Mouse (Mus musculus) kidney, adult 2 months (tissue): ENCODE measurements around the gene Cep89. TPM values are rescaled to one million over a fixed set of nuclear protein-coding genes. Genes with fewer than 3 reads are reported as not detected.

Experiments
- DNase-seq: peaks from one replicate; pipeline ENCODE4 v3.0.0; 2021
- H3K27ac ChIP-seq: fragments of 200-500 bp; 2 replicates; pipeline ENCODE4 v1.5.1; 2012; ENCODE audit warnings: low read depth, low read length, control low read depth, inconsistent platforms; ENCODE audit not compliant: insufficient read depth
- H3K27me3 ChIP-seq: fragments of 200-500 bp; replicated peaks from 2 replicates; pipeline ENCODE4 v1.6.1; 2012; ENCODE audit warnings: mild to moderate bottlenecking, moderate library complexity, low read length, inconsistent platforms; ENCODE audit not compliant: control insufficient read depth, insufficient read depth
- H3K36me3 ChIP-seq: fragments of 200-500 bp; 2 replicates; pipeline ENCODE4 v1.6.1; 2012; ENCODE audit warnings: mild to moderate bottlenecking, moderate library complexity, low read length, inconsistent platforms; ENCODE audit not compliant: control insufficient read depth, insufficient read depth
- H3K4me1 ChIP-seq: fragments of 200-500 bp; 2 replicates; pipeline ENCODE4 v1.6.1; 2011; ENCODE audit warnings: low read length; ENCODE audit not compliant: control insufficient read depth, insufficient read depth
- H3K4me3 ChIP-seq: fragments of 200-500 bp; 2 replicates; pipeline ENCODE4 v1.5.1; 2011; ENCODE audit warnings: mild to moderate bottlenecking, low read depth, low read length, control low read depth; ENCODE audit not compliant: insufficient read depth
- CTCF ChIP-seq: fragments of 200-500 bp; conservative IDR thresholded peaks from 2 replicates; pipeline ENCODE4 v1.5.1; 2011; ENCODE audit warnings: low read depth, mild to moderate bottlenecking, control low read depth, low read length, moderate library complexity, mixed read lengths; ENCODE audit not compliant: insufficient read depth, insufficient read length
- POLR2A ChIP-seq: fragments of 200-500 bp; IDR thresholded peaks from one replicate; pipeline ENCODE4 v1.6.1; 2011; ENCODE audit warnings: low read depth, low read length, control low read depth
- WGBS: fragments of 180-500 bp; shearing (Covaris S2); methylation state at CpG from one replicate; pipeline ENCODE4 v1.1.7; 2018; 5-methylcytosine and 5-hydroxymethylcytosine counted together
- polyA plus RNA-seq: library from polyadenylated mRNA; depleted of rRNA; stranded (reverse); fragments of >200 nt; gene quantifications from 2 replicates; pipeline ENCODE4 v1.2.3, GENCODE M21; 2012

Cep89 gene
- polyA plus RNA-seq, 1 experiment = 29.5 TPM

- WGBS = 45% methylated on average over 16 of the region's 16 CpGs
- H3K27ac ChIP-seq = peak overlapping the region; percentile 73
- peaks cover 13% of the 10 kb centered on the region; the same call in 1 of the 2 replicates for H3K4me1 ChIP-seq
- no peaks in the 10 kb centered on the region for H3K36me3 ChIP-seq
- no peak overlapping the region for H3K4me3 ChIP-seq
- DNase-seq = peak; percentile 81
- no peaks in the 10 kb centered on the region for H3K27me3 ChIP-seq
- TF ChIP-seq POLR2A = no peak
- TF ChIP-seq CTCF = no peak
These were observed 23.5 kb upstream of the Cep89 start for GRCm38 (mm10) chr7:35373146-35373989.

- WGBS = 67% methylated on average over 7 of the region's 7 CpGs
- H3K27me3 ChIP-seq = no peaks in the 10 kb centered on the region
- H3K36me3 ChIP-seq = no peaks in the 10 kb centered on the region
- no peak for TF ChIP-seq POLR2A
- TF ChIP-seq CTCF = no peak
- H3K4me1 ChIP-seq = peaks cover 13% of the 10 kb centered on the region; the same call in 1 of the 2 replicates
- no peak overlapping the region for H3K4me3 ChIP-seq
- DNase-seq = peak; percentile 58
- H3K27ac ChIP-seq = peak overlapping the region; percentile 73
These were observed 22.6 kb upstream of the Cep89 start for GRCm38 (mm10) chr7:35374265-35374664.

GRCm38 (mm10) chr7:35376623-35377022 is 20.2 kb upstream of the Cep89 start:
- peaks cover 13% of the 10 kb centered on the region; the same call in 1 of the 2 replicates for H3K4me1 ChIP-seq
- H3K27me3 ChIP-seq = no peaks in the 10 kb centered on the region
- 57% methylated on average over 9 of the region's 9 CpGs for WGBS
- H3K36me3 ChIP-seq = no peaks in the 10 kb centered on the region
- DNase-seq = peak; percentile 71
- peak overlapping the region; percentile 10; the same call in 1 of the 2 replicates for H3K27ac ChIP-seq
- no peak overlapping the region for H3K4me3 ChIP-seq
- no peak for TF ChIP-seq CTCF
- no peak for TF ChIP-seq POLR2A

GRCm38 (mm10) chr7:35379492-35380119 is 17.2 kb upstream of the Cep89 start:
- no peak for TF ChIP-seq CTCF
- no peak for TF ChIP-seq POLR2A
- no peak overlapping the region for H3K4me3 ChIP-seq
- H3K4me1 ChIP-seq = 0 out of 2 replicates have a peak, but pooled peaks cover 3% of the 10 kb centered on the region
- H3K27ac ChIP-seq = no peak overlapping the region
- no peaks in the 10 kb centered on the region for H3K36me3 ChIP-seq
- no peaks in the 10 kb centered on the region for H3K27me3 ChIP-seq
- WGBS = 71% methylated on average over 16 of the region's 16 CpGs
- DNase-seq = no peak

- 85% methylated on average over 8 of the region's 8 CpGs for WGBS
- 0 out of 2 replicates have a peak, but pooled peaks cover 3% of the 10 kb centered on the region for H3K4me1 ChIP-seq
- no peak overlapping the region for H3K27ac ChIP-seq
- no peaks in the 10 kb centered on the region for H3K27me3 ChIP-seq
- TF ChIP-seq CTCF (no peak), POLR2A (no peak)
- DNase-seq = no peak
- H3K36me3 ChIP-seq = no peaks in the 10 kb centered on the region
- no peak overlapping the region for H3K4me3 ChIP-seq
These were observed 16.5 kb upstream of the Cep89 start for GRCm38 (mm10) chr7:35380351-35380750.

GRCm38 (mm10) chr7:35381861-35382260 is 15.0 kb upstream of the Cep89 start:
- H3K4me3 ChIP-seq = no peak overlapping the region
- 0 out of 2 replicates have a peak, but pooled peaks cover 2% of the 10 kb centered on the region for H3K4me1 ChIP-seq
- no peak for DNase-seq
- no peaks in the 10 kb centered on the region for H3K36me3 ChIP-seq
- TF ChIP-seq POLR2A = no peak
- TF ChIP-seq CTCF = no peak
- H3K27ac ChIP-seq = no peak overlapping the region
- 88% methylated on average over 15 of the region's 16 CpGs for WGBS
- no peaks in the 10 kb centered on the region for H3K27me3 ChIP-seq
